Mouse (Mus musculus) thymus, adult 2 months (tissue): ENCODE results near the gene Lhpp. TPM values are rescaled to one million over a fixed set of nuclear protein-coding genes. Genes with fewer than 3 reads are reported as not detected.

Experiments used
- DNase-seq: peaks from one replicate; pipeline ENCODE4 v3.0.0; 2021
- H3K27ac ChIP-seq: fragments of 200-500 bp; 2 replicates; pipeline ENCODE4 v1.5.1; 2012; ENCODE audit warnings: low read length, control low read depth; ENCODE audit not compliant: control insufficient read depth, insufficient read depth
- H3K27me3 ChIP-seq: fragments of 200-500 bp; 2 replicates; pipeline ENCODE4 v1.6.1; 2012; ENCODE audit warnings: mild to moderate bottlenecking, low read length, moderate library complexity, mixed read lengths; ENCODE audit not compliant: control insufficient read depth, insufficient read depth
- H3K36me3 ChIP-seq: fragments of 200-500 bp; 2 replicates; pipeline ENCODE4 v1.6.1; 2012; ENCODE audit warnings: mild to moderate bottlenecking, low read length, moderate library complexity; ENCODE audit not compliant: control insufficient read depth, insufficient read depth
- H3K4me1 ChIP-seq: fragments of 200-500 bp; replicated peaks from 2 replicates; pipeline ENCODE4 v1.6.1; 2012; ENCODE audit warnings: low read length; ENCODE audit not compliant: control insufficient read depth, insufficient read depth
- H3K4me3 ChIP-seq: fragments of 200-500 bp; 2 replicates; pipeline ENCODE4 v1.5.1; 2012; ENCODE audit warnings: mild to moderate bottlenecking, low read length, control low read depth, moderate library complexity; ENCODE audit not compliant: control insufficient read depth, insufficient read depth
- CTCF ChIP-seq: fragments of 200-500 bp; IDR thresholded peaks from 2 replicates; pipeline ENCODE4 v1.5.1; 2012; ENCODE audit warnings: mild to moderate bottlenecking, control low read depth, low read length, moderate library complexity, borderline replicate concordance; ENCODE audit not compliant: control insufficient read depth, poor library complexity, insufficient read depth; ENCODE audit errors: extremely low read depth
- POLR2A ChIP-seq: fragments of 200-500 bp; IDR thresholded peaks from 2 replicates; pipeline ENCODE4 v1.6.1; 2012; ENCODE audit warnings: mild to moderate bottlenecking, low read length, control low read depth, moderate library complexity; ENCODE audit not compliant: control insufficient read depth, poor library complexity, insufficient read depth; ENCODE audit errors: extremely low read depth
- WGBS: fragments of 180-500 bp; shearing (Covaris S2); methylation state at CpG from one replicate; pipeline ENCODE4 v1.1.7; 2018; 5-methylcytosine and 5-hydroxymethylcytosine counted together
- polyA plus RNA-seq: library from polyadenylated mRNA; depleted of rRNA; stranded (reverse); fragments of >200 nt; gene quantifications from 2 replicates; pipeline ENCODE4 v1.2.3, GENCODE M21; 2012

Lhpp gene
- polyA plus RNA-seq, 1 experiment: 12.0 TPM

GRCm38 (mm10) chr7:132699639-132700038 is 89.2 kb downstream of the Lhpp start:
- Histone ChIP-seq H3K4me3 (no peak overlapping the region), H3K4me1 (peaks cover 20% of the 10 kb centered on the region), H3K27me3 (no peaks in the 10 kb centered on the region), H3K36me3 (no peaks in the 10 kb centered on the region), H3K27ac (peak overlapping the region; percentile 61)
- no peak for DNase-seq
- TF ChIP-seq CTCF (no peak), POLR2A (no peak)

- Histone ChIP-seq H3K27ac (no peak overlapping the region), H3K36me3 (no peaks in the 10 kb centered on the region), H3K4me1 (peaks cover 20% of the 10 kb centered on the region), H3K27me3 (no peaks in the 10 kb centered on the region), H3K4me3 (no peak overlapping the region)
- no peak for DNase-seq
- TF ChIP-seq POLR2A: no peak
- TF ChIP-seq CTCF: no peak
- WGBS: 86% methylated on average over 4 of the region's 4 CpGs
Measured at GRCm38 (mm10) chr7:132700107-132700506, 89.7 kb downstream of the Lhpp start.

- Histone ChIP-seq H3K27me3 (no peaks in the 10 kb centered on the region), H3K4me3 (no peak overlapping the region), H3K4me1 (peaks cover 20% of the 10 kb centered on the region), H3K36me3 (no peaks in the 10 kb centered on the region), H3K27ac (no peak overlapping the region)
- WGBS: 93% methylated on average over 3 of the region's 3 CpGs
- TF ChIP-seq POLR2A: no peak
- TF ChIP-seq CTCF: no peak
- DNase-seq: no peak
Measured at GRCm38 (mm10) chr7:132701412-132701811, 91.0 kb downstream of the Lhpp start.

- H3K4me3 ChIP-seq: no peak overlapping the region
- no peak for DNase-seq
- WGBS: 91% methylated on average over 3 of the region's 3 CpGs
- H3K27me3 ChIP-seq: no peaks in the 10 kb centered on the region
- H3K4me1 ChIP-seq: peaks cover 20% of the 10 kb centered on the region
- TF ChIP-seq CTCF (no peak), POLR2A (no peak)
- H3K36me3 ChIP-seq: no peaks in the 10 kb centered on the region
- no peak overlapping the region for H3K27ac ChIP-seq
Measured at GRCm38 (mm10) chr7:132702024-132702423, 91.6 kb downstream of the Lhpp start.

GRCm38 (mm10) chr7:132702492-132703070 is 92.1 kb downstream of the Lhpp start:
- H3K4me3 ChIP-seq: no peak overlapping the region
- no peak for DNase-seq
- H3K4me1 ChIP-seq: peaks cover 20% of the 10 kb centered on the region
- H3K36me3 ChIP-seq: no peaks in the 10 kb centered on the region
- no peak overlapping the region for H3K27ac ChIP-seq
- WGBS: 70% methylated on average over 5 of the region's 5 CpGs
- H3K27me3 ChIP-seq: no peaks in the 10 kb centered on the region
- no peak for TF ChIP-seq CTCF
- TF ChIP-seq POLR2A: no peak

GRCm38 (mm10) chr7:132703515-132704309 is 93.3 kb downstream of the Lhpp start:
- H3K27ac ChIP-seq: no peak overlapping the region
- WGBS: 95% methylated on average over 9 of the region's 9 CpGs
- no peak overlapping the region for H3K4me3 ChIP-seq
- no peaks in the 10 kb centered on the region for H3K27me3 ChIP-seq
- no peaks in the 10 kb centered on the region for H3K36me3 ChIP-seq
- DNase-seq: no peak
- H3K4me1 ChIP-seq: peaks cover 16% of the 10 kb centered on the region
- no peak for TF ChIP-seq POLR2A
- no peak for TF ChIP-seq CTCF

- Histone ChIP-seq H3K4me1 (peaks cover 9% of the 10 kb centered on the region), H3K27me3 (no peaks in the 10 kb centered on the region), H3K36me3 (no peaks in the 10 kb centered on the region), H3K27ac (no peak overlapping the region), H3K4me3 (no peak overlapping the region)
- no peak for DNase-seq
- TF ChIP-seq POLR2A: no peak
- TF ChIP-seq CTCF: no peak
- 96% methylated on average over 8 of the region's 8 CpGs for WGBS
Measured at GRCm38 (mm10) chr7:132704310-132704875, 94.0 kb downstream of the Lhpp start.
